Mouse (Mus musculus) bone marrow, adult 2 months (tissue): Measurements from ENCODE around the gene Ttc32.

ENCODE experiments used
- CTCF ChIP-seq: fragments of 200-500 bp; IDR thresholded peaks from 2 replicates; pipeline ENCODE4 v1.5.1; 2011; ENCODE audit warnings: low read length, control low read depth; ENCODE audit not compliant: control insufficient read depth, insufficient read depth
- POLR2A ChIP-seq: fragments of 200-500 bp; IDR thresholded peaks from 2 replicates; pipeline ENCODE4 v1.6.1; 2011; ENCODE audit warnings: low read depth, mild to moderate bottlenecking, control low read depth, low read length, borderline replicate concordance; ENCODE audit not compliant: control insufficient read depth

DNA sequence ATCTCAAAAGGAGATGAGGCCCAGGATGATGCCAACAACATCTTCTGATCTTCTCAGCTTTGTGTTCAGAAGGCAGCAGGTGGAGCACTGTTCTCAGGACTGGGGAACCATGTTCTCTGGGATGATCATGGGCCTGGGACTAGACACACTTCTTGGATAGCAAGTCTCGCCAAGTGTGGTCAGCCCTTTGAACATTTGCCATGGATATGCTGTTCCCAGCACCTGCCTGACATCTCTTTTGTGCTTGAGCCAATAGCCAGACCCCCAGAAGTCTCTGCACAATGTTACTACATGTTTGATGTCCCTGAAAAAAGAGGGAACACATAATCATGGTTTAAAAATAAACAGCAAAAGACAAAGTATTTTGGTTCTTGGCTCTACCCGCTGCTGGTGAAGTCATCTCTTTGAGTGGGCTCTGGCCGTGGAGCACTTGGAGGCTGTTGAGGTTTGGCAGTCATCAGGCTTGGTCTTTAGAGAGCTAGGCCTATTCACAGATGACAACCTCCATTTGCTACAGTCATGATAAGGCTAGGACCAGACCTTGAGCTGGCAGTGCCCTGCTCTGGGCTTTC lies 47.8 kb downstream of the Ttc32 start:
- TF ChIP-seq CTCF (no peak), POLR2A (no peak)
